Mouse (Mus musculus) neural tube, embryonic 15.5 days (tissue): Measurements from ENCODE around the gene Trim26. TPM values are rescaled to one million over a fixed set of nuclear protein-coding genes. Genes with fewer than 3 reads are reported as not detected.

Experiments
- ATAC-seq: fragments of 200-750 bp; cut with Nextera tagmentation; 2 replicates; pipeline ENCODE4 v1.8.0; 2017; ENCODE audit warnings: mild to moderate bottlenecking, moderate TSS enrichment, moderate library complexity; ENCODE audit not compliant: low FRiP score
- H3K27ac ChIP-seq: fragments of 300-500 bp; sonication (generic); replicated peaks from 2 replicates; pipeline ENCODE4 v1.5.1; 2015; ENCODE audit warnings: mild to moderate bottlenecking, inconsistent platforms
- H3K27me3 ChIP-seq: fragments of 300-500 bp; sonication (generic); replicated peaks from 2 replicates; pipeline ENCODE4 v1.6.1; 2015; ENCODE audit warnings: inconsistent platforms
- H3K36me3 ChIP-seq: fragments of 300-500 bp; sonication (generic); 2 replicates; pipeline ENCODE4 v1.6.1; 2015; ENCODE audit warnings: inconsistent platforms
- H3K4me1 ChIP-seq: fragments of 300-500 bp; sonication (generic); 2 replicates; pipeline ENCODE4 v1.6.1; 2015; ENCODE audit warnings: inconsistent platforms
- H3K4me2 ChIP-seq: fragments of 300-500 bp; sonication (generic); 2 replicates; pipeline ENCODE4 v1.6.1; 2015; ENCODE audit warnings: inconsistent platforms, mild to moderate bottlenecking, moderate library complexity
- H3K4me3 ChIP-seq: fragments of 300-500 bp; sonication (generic); replicated peaks from 2 replicates; pipeline ENCODE4 v1.5.1; 2015; ENCODE audit warnings: mild to moderate bottlenecking, inconsistent platforms
- H3K9ac ChIP-seq: fragments of 300-500 bp; sonication (generic); replicated peaks from 2 replicates; pipeline ENCODE4 v1.6.1; 2015; ENCODE audit warnings: mild to moderate bottlenecking, inconsistent platforms
- H3K9me3 ChIP-seq: fragments of 300-500 bp; sonication (generic); replicated peaks from 2 replicates; pipeline ENCODE4 v1.6.1; 2016; ENCODE audit warnings: inconsistent platforms
- WGBS: fragments of 180-500 bp; shearing (Covaris S2); methylation state at CpG from one replicate; pipeline ENCODE4 v1.1.7; 2015; ENCODE audit warnings: mixed read lengths; 5-methylcytosine and 5-hydroxymethylcytosine counted together
- polyA plus RNA-seq: library from polyadenylated mRNA; unstranded; fragments of >200 nt; fragmentation: Nextera tagmentation; extraction: Ambion mirVana; gene quantifications from 2 replicates; pipeline ENCODE4 v1.2.1, GENCODE M21; 2015

The Trim26 gene
- polyA plus RNA-seq, 1 experiment from 2014 or later = 51.2 TPM

DNA sequence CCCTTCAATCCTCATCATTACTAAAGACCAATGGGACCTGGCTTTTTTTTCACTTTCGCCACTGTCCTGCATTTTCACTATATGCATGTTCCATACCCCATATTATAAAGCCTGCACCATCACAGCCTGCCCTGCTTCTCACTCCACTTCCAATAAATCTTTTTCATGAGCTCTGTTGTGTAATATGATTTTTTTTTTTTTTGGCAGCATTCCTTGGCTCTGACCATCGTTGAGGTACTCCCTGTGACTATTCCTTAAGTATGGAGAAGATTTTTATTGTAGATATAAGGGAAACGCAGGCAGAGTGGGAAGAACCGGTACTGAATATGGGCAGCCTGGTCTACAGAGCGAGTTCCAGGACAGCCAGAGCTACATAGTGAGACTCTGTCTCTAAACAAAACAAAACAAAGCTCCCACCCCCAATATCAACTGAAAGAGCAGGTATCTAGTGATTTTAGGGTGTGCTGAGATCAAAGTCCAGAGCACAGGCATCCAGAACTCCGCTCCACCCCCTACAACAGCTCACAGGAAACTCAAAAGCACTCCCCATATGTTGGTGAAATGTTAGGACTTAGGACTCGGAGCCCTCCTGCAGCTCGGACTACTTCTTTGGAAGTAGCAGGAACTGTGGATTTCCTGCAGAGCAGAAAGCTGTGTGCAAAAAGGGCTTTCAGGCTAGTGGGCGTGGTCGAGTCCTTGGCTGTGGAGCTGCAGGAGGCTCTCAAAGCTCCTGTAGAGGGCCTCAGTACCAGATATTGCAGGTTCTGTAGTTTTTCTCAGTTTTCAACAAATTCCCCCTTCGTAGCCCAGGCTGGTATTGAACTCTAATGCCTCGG, 1.1 kb upstream of the Trim26 start:
- no peaks in the 10 kb centered on the region for H3K27me3 ChIP-seq
- H3K9ac ChIP-seq = 0 out of 2 replicates have a peak overlapping the region, but pooled peaks have one; percentile 45
- no peaks in the 10 kb centered on the region for H3K9me3 ChIP-seq
- 34% methylated on average over 12 of the region's 12 CpGs for WGBS
- H3K4me1 ChIP-seq = peaks cover 30% of the 10 kb centered on the region
- H3K4me2 ChIP-seq = peak overlapping the region; percentile 63
- H3K4me3 ChIP-seq = peak overlapping the region; percentile 84
- ATAC-seq = no peak
- peak overlapping the region; percentile 95; the same call in 1 of the 2 replicates for H3K27ac ChIP-seq
- H3K36me3 ChIP-seq = no peaks in the 10 kb centered on the region

DNA sequence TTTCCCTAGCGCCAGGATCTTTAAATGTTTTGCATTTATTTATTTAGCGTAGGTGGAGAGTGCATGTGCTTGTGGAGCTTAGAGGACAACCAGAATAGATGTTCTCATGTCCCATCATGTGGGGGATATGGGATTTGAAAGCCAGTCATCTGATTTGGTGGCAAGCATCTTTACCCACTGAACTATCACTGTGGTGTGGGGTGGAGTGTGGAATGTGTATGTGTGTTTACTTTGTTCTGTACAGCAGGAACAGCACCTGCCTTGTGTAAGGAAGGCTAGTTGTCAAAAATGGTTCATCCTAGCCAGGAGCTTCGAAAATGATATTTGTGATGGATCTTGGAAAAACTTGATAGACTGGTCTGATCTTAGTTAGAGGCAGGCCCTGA, 514 bp upstream of the Trim26 start:
- Histone ChIP-seq H3K4me2 (peak overlapping the region; percentile 63), H3K27ac (peak overlapping the region; percentile 95), H3K27me3 (no peaks in the 10 kb centered on the region), H3K4me1 (peaks cover 33% of the 10 kb centered on the region), H3K9me3 (no peaks in the 10 kb centered on the region), H3K36me3 (no peaks in the 10 kb centered on the region), H3K4me3 (peak overlapping the region; percentile 84), H3K9ac (peak overlapping the region; percentile 45)
- ATAC-seq = peak; percentile 57
- WGBS = 15% methylated on average over 3 of the region's 3 CpGs

DNA sequence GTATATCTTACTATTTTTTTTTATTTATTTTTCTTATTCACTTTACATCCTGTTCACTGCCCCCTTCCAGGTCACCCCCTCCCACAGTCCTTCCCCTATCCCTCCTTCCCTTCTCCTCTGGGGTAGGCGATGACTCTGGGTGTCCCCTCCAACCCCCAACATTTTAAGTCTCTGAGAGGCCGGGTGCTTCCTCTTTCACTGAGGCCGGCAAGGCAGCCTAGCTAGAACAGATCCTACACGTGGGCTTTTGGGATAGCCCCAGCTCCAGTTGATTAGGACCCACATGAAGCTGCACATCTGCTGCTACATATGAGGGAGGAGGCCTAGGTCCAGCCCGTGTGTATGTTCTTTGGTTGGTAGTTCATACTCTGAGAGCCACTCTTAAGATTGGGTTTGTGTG, 2.1 kb downstream of the Trim26 start:
- Histone ChIP-seq H3K4me3 (no peak overlapping the region), H3K36me3 (no peaks in the 10 kb centered on the region), H3K4me1 (peaks cover 33% of the 10 kb centered on the region), H3K9me3 (no peaks in the 10 kb centered on the region), H3K9ac (no peak overlapping the region), H3K27me3 (no peaks in the 10 kb centered on the region), H3K27ac (no peak overlapping the region), H3K4me2 (no peak overlapping the region)
- no peak for ATAC-seq
- WGBS = 88% methylated on average over 5 of the region's 5 CpGs

DNA sequence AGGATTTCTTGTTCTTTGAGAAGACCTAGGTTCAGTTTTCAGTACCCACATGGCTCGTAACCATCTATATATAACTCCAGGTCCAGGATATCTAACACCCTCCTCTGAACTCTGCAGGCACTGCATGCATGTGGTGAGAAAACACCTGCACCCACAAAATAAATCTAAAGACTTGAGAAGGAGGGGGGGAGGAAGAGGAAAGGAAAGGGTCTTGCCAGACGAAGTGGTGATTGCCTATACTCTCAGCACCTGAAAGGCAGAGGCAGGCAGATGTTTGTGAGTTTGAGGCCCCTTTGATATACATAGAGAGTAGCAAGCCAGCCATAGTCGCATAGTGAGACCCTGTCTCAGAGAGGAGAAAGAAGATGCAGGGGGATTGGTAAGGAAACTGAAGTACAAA, 3.0 kb downstream of the Trim26 start:
- no peak overlapping the region for H3K4me3 ChIP-seq
- no peak overlapping the region for H3K27ac ChIP-seq
- WGBS = 80% methylated on average over 3 of the region's 3 CpGs
- no peaks in the 10 kb centered on the region for H3K27me3 ChIP-seq
- no peaks in the 10 kb centered on the region for H3K36me3 ChIP-seq
- ATAC-seq = no peak
- H3K4me2 ChIP-seq = no peak overlapping the region
- H3K9ac ChIP-seq = no peak overlapping the region
- no peaks in the 10 kb centered on the region for H3K9me3 ChIP-seq
- H3K4me1 ChIP-seq = peaks cover 33% of the 10 kb centered on the region

DNA sequence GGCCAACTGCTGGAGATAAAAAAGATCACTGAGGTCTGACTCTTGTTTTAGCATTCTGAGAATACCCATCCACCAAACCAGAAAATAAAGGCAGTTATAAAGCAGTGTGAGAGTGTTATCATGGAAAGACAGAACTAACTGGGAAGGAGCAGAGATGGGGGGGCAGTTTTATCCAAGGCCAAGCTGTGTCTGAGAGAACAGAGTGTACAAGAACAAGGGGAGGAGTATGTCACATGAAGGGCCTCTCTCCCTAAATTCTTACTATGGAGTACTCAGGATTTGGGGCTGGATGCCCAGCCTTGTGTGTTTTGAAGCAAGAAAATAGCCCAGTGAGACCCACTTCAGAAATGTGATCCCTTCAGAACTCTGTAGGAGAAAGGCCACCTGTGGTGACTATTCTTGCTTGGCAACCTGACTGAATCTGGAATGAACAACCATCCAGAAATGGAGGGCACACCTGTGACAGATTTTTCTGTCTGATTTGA, 4.1 kb downstream of the Trim26 start:
- no peaks in the 10 kb centered on the region for H3K36me3 ChIP-seq
- H3K9me3 ChIP-seq = no peaks in the 10 kb centered on the region
- H3K4me2 ChIP-seq = no peak overlapping the region
- H3K27ac ChIP-seq = no peak overlapping the region
- peaks cover 30% of the 10 kb centered on the region for H3K4me1 ChIP-seq
- no peak overlapping the region for H3K4me3 ChIP-seq
- no peaks in the 10 kb centered on the region for H3K27me3 ChIP-seq
- H3K9ac ChIP-seq = no peak overlapping the region
- no peak for ATAC-seq

DNA sequence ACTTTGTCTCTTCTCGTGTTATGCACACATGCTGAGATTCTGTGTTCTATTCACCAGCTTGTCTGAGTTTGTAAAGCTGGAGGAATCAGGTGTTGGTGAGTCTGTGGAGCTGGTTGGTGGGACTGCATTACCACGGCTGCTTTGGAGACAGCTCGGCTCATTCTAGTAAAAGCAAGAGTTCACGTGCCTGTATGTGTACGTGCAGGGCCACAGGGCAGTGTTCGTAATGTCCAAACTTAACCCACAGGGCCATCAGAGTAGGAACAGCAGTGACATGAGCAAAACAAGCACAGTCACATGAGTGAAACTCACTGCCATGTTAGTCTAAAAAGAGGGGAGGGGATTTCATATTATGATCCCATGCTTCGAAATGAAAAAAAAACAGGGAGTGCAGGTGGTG, 6.8 kb downstream of the Trim26 start:
- Histone ChIP-seq H3K4me2 (no peak overlapping the region), H3K9ac (no peak overlapping the region), H3K9me3 (no peaks in the 10 kb centered on the region), H3K4me1 (peaks cover 11% of the 10 kb centered on the region), H3K27me3 (no peaks in the 10 kb centered on the region), H3K36me3 (peaks cover 3% of the 10 kb centered on the region; the same call in 1 of the 2 replicates), H3K27ac (no peak overlapping the region), H3K4me3 (no peak overlapping the region)
- WGBS = 83% methylated on average over 7 of the region's 7 CpGs
- no peak for ATAC-seq

DNA sequence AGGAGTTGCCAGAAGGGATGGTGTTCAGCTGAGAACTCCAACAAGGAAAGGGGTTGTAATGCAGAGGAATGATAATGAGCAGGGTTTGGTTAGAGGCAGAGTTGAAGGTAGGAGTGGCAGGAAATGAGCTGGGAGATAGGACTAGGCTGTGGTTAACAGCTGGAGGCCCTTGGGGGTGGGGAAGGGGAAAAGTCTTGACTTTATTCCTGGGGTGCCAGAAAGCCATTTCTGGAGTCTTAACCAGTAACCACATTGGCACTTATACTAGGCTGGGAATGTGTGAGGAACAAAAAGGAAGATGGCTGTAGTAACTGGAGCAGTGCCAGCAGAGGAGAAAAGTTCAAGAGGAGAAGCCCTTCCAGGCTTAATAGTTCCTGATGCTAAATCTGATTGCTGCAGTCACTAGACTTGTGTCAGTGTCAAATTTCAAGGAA, 7.4 kb downstream of the Trim26 start:
- Histone ChIP-seq H3K9ac (no peak overlapping the region), H3K4me3 (no peak overlapping the region), H3K36me3 (peaks cover 3% of the 10 kb centered on the region; the same call in 1 of the 2 replicates), H3K9me3 (no peaks in the 10 kb centered on the region), H3K4me1 (peaks cover 6% of the 10 kb centered on the region; the same call in 1 of the 2 replicates), H3K27ac (no peak overlapping the region), H3K4me2 (no peak overlapping the region), H3K27me3 (no peaks in the 10 kb centered on the region)
- no peak for ATAC-seq

DNA sequence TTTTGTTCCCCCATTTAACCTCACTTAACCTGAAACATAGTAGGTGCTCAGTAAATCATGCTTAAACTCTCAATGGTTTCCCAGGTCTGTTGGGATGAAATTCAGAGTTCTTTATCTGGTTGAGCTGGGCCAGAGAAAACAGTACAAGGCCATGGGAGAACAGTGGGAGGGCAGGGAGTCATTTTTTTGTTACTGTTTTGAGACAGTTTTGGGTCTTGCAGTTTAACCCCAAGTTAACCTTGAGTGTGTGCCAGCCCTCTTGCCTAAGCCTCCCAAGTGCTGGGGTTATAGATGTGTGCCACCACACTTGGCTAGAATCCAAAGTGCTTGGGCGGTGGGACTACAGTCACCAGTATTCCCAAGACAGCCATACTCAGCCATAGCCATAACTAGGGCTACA, 7.8 kb downstream of the Trim26 start:
- no peak overlapping the region for H3K4me2 ChIP-seq
- no peak for ATAC-seq

DNA sequence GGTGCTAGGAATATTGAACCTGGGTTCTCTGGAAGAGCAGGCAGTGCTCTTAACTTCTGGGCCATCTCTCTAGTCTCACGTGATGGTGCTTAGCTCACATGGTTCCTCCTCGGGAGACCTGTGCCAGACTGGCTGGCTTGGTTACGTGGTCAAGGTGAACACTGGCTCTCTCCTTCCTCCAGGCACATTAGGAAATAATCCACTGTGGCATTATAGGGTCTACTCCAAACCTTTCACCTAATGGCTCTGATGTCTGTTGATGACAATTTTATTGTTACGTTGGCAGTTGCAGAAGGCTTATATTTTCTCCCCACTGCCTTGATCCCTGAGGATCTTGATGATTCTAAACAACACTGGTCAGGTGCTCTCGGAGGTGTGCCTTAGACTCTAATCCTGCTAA, 12.0 kb downstream of the Trim26 start:
- H3K27me3 ChIP-seq = no peaks in the 10 kb centered on the region
- 84% methylated on average over 5 of the region's 5 CpGs for WGBS
- peaks cover 37% of the 10 kb centered on the region for H3K36me3 ChIP-seq

More for the DNA sequence above, 7.8 kb downstream of the Trim26 start:
- Histone ChIP-seq H3K27ac (no peak overlapping the region), H3K4me1 (0 out of 2 replicates have a peak, but pooled peaks cover 6% of the 10 kb centered on the region), H3K36me3 (peaks cover 3% of the 10 kb centered on the region; the same call in 1 of the 2 replicates), H3K9ac (no peak overlapping the region), H3K9me3 (no peaks in the 10 kb centered on the region), H3K27me3 (no peaks in the 10 kb centered on the region), H3K4me3 (no peak overlapping the region)
- 33% methylated on average over 1 of the region's 1 CpGs for WGBS

DNA sequence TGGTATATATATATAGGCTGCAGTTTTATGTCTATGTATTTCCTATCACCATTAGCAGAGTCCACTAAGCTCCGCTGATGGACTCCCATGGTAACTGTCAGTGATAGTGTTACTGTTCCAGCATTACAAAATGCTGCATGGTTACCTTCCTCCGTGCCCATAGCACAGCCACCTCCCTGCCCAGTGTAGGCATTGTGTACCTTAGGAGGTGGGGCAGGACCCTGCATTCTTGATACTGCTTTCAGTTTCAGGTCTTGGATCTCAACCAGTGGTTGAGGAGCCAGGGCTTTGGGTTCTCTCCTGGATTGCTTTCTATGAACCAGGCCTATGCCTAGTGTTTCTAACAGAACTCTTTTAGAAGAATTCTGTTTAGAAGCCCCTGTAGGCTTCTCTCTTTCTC, 13.1 kb downstream of the Trim26 start:
- no peak overlapping the region for H3K4me3 ChIP-seq
- H3K36me3 ChIP-seq = peaks cover 47% of the 10 kb centered on the region
- H3K27ac ChIP-seq = no peak overlapping the region
- ATAC-seq = no peak
- no peak overlapping the region for H3K9ac ChIP-seq
- WGBS = 93% methylated on average over 2 of the region's 2 CpGs
- 0 out of 2 replicates have a peak, but pooled peaks cover 2% of the 10 kb centered on the region for H3K4me1 ChIP-seq
- H3K4me2 ChIP-seq = no peak overlapping the region
- no peaks in the 10 kb centered on the region for H3K27me3 ChIP-seq
- H3K9me3 ChIP-seq = no peaks in the 10 kb centered on the region

More for the DNA sequence above, 12.0 kb downstream of the Trim26 start:
- H3K9me3 ChIP-seq = no peaks in the 10 kb centered on the region
- no peak overlapping the region for H3K4me2 ChIP-seq
- H3K9ac ChIP-seq = no peak overlapping the region
- no peak overlapping the region for H3K27ac ChIP-seq
- H3K4me3 ChIP-seq = no peak overlapping the region
- H3K4me1 ChIP-seq = 0 out of 2 replicates have a peak, but pooled peaks cover 2% of the 10 kb centered on the region
- no peak for ATAC-seq

DNA sequence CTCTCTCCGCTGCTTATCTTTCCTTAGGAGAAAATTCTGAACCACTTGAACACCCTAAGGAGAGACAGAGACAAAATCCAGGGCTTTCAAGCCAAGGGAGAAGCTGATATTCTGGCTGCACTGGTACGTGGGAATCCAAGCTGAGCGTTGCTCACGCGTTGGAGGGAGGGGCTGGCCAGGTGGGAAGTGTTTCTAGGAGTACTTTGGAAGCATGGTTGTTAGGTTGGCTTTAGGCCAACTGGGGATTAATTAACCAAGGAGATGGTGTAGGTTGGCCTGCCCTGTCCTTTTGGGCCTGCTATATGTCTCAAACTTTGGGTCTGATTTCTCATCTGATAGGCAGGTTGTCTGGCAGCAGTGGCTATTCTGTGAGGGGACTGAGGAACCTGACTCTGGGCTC, 14.3 kb downstream of the Trim26 start:
- no peak; the same call in 1 of the 2 replicates for ATAC-seq

DNA sequence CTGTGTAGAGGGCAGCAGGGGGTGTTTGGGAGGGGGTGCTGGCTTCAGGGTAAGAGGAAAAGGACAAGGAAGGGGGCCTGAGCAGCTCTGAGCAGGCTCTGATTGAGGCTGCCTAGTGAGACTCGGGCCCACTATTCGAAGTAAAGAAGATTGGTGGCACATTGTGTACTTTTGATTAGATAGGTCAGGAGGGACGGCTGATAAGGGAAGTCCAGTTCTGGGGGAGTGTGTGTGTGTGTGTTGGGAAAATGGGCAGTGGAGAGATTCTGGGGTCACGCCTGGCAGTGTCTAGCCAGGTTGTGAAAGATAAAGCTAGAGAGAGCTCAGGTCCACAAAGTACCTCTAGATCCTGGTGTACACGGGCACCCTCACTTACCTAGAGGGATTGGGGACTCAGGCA, 14.7 kb downstream of the Trim26 start:
- WGBS = 95% methylated on average over 5 of the region's 5 CpGs
- Histone ChIP-seq H3K27ac (no peak overlapping the region), H3K9me3 (no peaks in the 10 kb centered on the region), H3K9ac (no peak overlapping the region), H3K4me1 (0 out of 2 replicates have a peak, but pooled peaks cover 2% of the 10 kb centered on the region), H3K4me3 (no peak overlapping the region), H3K4me2 (no peak overlapping the region), H3K36me3 (peaks cover 62% of the 10 kb centered on the region), H3K27me3 (no peaks in the 10 kb centered on the region)
- ATAC-seq = no peak

More for the DNA sequence above, 14.3 kb downstream of the Trim26 start:
- Histone ChIP-seq H3K4me1 (0 out of 2 replicates have a peak, but pooled peaks cover 2% of the 10 kb centered on the region), H3K4me3 (no peak overlapping the region), H3K27ac (no peak overlapping the region), H3K27me3 (no peaks in the 10 kb centered on the region), H3K9me3 (no peaks in the 10 kb centered on the region), H3K4me2 (no peak overlapping the region), H3K36me3 (peaks cover 57% of the 10 kb centered on the region), H3K9ac (no peak overlapping the region)
- 87% methylated on average over 5 of the region's 5 CpGs for WGBS
